Mouse (Mus musculus): Measurements from ENCODE around the gene Gas2l1. TPM values are rescaled to one million over a fixed set of nuclear protein-coding genes. Genes with fewer than 3 reads are reported as not detected.

The Gas2l1 gene
- total and polyA plus RNA-seq, 3 experiments, result 41.1 to 89.0 TPM; not detected in 1

DNA sequence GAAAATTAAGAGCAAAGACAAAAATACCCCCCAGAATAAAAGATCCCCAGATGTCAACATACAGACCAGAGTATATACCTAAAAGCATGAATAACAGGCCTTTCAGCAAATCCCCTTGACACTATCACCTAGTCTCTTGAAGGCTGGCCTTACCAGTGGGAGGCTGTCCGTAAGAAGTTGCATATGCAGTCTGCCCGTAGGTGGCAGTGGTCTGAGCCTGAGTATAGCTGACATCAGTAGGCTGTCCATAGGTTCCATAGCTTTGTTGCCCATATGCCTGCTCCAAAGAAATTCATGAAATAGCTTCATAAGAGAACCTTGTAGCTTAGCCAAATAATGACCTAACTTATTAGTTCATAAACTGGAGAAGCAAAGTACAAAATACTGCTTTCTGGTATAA, 26.6 kb upstream of the Gas2l1 start:
- Histone ChIP-seq H3K36me3 (ENCODE audit: control insufficient read depth in 1 of 2, insufficient read depth in 2 of 2, low read length in 2 of 2) (peaks cover 63 to 83% of the 10 kb centered on the region in 2 experiments), H3K79me2 (ENCODE audit: control insufficient read depth, insufficient read depth, low read length, poor library complexity) (peaks cover 68% of the 10 kb centered on the region), H3K4me1 (ENCODE audit: control insufficient read depth in 1 of 2, insufficient read depth in 2 of 2, low read length in 2 of 2) (peaks cover 6 to 10% of the 10 kb centered on the region in 2 experiments), H3K4me3 (ENCODE audit: control insufficient read depth in 1 of 2, insufficient read depth in 1 of 2, low read depth in 2 of 2, low read length in 2 of 2) (no peak overlapping the region), H3K27me3 (ENCODE audit: control insufficient read depth in 1 of 2, insufficient read depth in 2 of 2, low read length in 2 of 2) (no peaks in the 10 kb centered on the region), H3K27ac (ENCODE audit: control insufficient read depth, low read depth, low read length) (no peak overlapping the region), H3K9ac (ENCODE audit: control insufficient read depth, low read depth, low read length, poor library complexity, severe bottlenecking) (no peak overlapping the region), H3K9me3 (replicated peaks; ENCODE audit: insufficient read depth, low read length) (no peaks in the 10 kb centered on the region)
- TF ChIP-seq SMC3 (IDR thresholded peaks at IDR 0.05; ENCODE audit: low read depth, low read length) (no peak), POLR2A (IDR thresholded peaks at IDR 0.05; ENCODE audit: control insufficient read depth in 1 of 2, insufficient read depth in 1 of 2, low read depth in 1 of 2, low read length in 2 of 2, poor library complexity in 1 of 2) (no peak; a peak in 1 of 4 replicates), E2F4 (IDR thresholded peaks at IDR 0.05; ENCODE audit: borderline replicate concordance, low read depth, low read length) (no peak), HCFC1 (IDR thresholded peaks at IDR 0.05; ENCODE audit: low read depth, low read length) (no peak), ELF1 (IDR thresholded peaks at IDR 0.05; ENCODE audit: low read depth, low read length) (no peak), BHLHE40 (IDR thresholded peaks at IDR 0.05; ENCODE audit: borderline replicate concordance, low read depth, low read length) (no peak), CHD2 (IDR thresholded peaks at IDR 0.05; ENCODE audit: low read length) (no peak), UBTF (IDR thresholded peaks at IDR 0.05; ENCODE audit: borderline replicate concordance, insufficient read depth, low read depth, low read length) (no peak), TBP (IDR thresholded peaks at IDR 0.05; ENCODE audit: low read depth, low read length) (no peak), RCOR1 (IDR thresholded peaks at IDR 0.05; ENCODE audit: low read depth, low read length) (no peak), MEF2A (IDR thresholded peaks at IDR 0.05; ENCODE audit: extremely low read depth, insufficient replicate concordance, low read depth, low read length, poor library complexity, severe bottlenecking) (no peak), POLR2AphosphoS5 (IDR thresholded peaks at IDR 0.05; ENCODE audit: borderline replicate concordance, low read depth, low read length) (no peak), TAL1 (IDR thresholded peaks at IDR 0.05; ENCODE audit: low read length) (no peak), ZMIZ1 (IDR thresholded peaks at IDR 0.05; ENCODE audit: low read depth, low read length) (no peak), TCF12 (IDR thresholded peaks at IDR 0.05; ENCODE audit: low read depth, low read length) (no peak), MYB (IDR thresholded peaks at IDR 0.05; ENCODE audit: low read depth, low read length) (no peak), NRF1 (IDR thresholded peaks at IDR 0.05; ENCODE audit: insufficient read depth, low read depth, low read length, poor library complexity, severe bottlenecking) (no peak), CHD1 (IDR thresholded peaks at IDR 0.05; ENCODE audit: low read depth, low read length) (0 out of 2 replicates have a peak, but pooled peaks have one; percentile 42), ZNF384 (IDR thresholded peaks at IDR 0.05; ENCODE audit: low read depth, low read length) (no peak), USF2 (IDR thresholded peaks at IDR 0.05; ENCODE audit: borderline replicate concordance in 1 of 2, insufficient read depth in 1 of 2, low read depth in 1 of 2, low read length in 2 of 2) (no peak), ZKSCAN1 (IDR thresholded peaks at IDR 0.05; ENCODE audit: low read depth, low read length) (no peak), ETS1 (IDR thresholded peaks at IDR 0.05; ENCODE audit: low read depth, low read length) (0 out of 2 replicates have a peak, but pooled peaks have one; percentile 5), GABPA (IDR thresholded peaks at IDR 0.05; ENCODE audit: low read depth, low read length) (no peak), CTCF (IDR thresholded peaks at IDR 0.05 in 2 of 3, conservative IDR thresholded peaks at IDR 0.05 in 1 of 3; ENCODE audit: control insufficient read depth in 1 of 3, insufficient read depth in 1 of 3, low read depth in 2 of 3, low read length in 3 of 3, poor library complexity in 1 of 3, severe bottlenecking in 1 of 3) (peak; percentile 25 to 48 (median 33); a peak in 5 of 6 replicates)
- peak; percentile 60 for DNase-seq (ENCODE audit: low read depth, low spot score)
